Mouse (Mus musculus): ENCODE measurements at regions not wholly inside any gene's neighbourhood (a gene's known extent, or its start where the extent isn't known, plus 50 kb on each side); places are given as distances from the start of the nearest gene placed in this dataset.

- H3K9me3 ChIP-seq (replicated peaks; ENCODE audit: low read length), result no peaks in the 10 kb centered on the region
- TF ChIP-seq JUND (conservative IDR thresholded peaks at IDR 0.05; ENCODE audit: low read depth, low read length) (no peak), JUN (IDR thresholded peaks at IDR 0.05; ENCODE audit: insufficient read depth, low read depth, low read length) (no peak), CHD1 (IDR thresholded peaks at IDR 0.05; ENCODE audit: low read depth, low read length) (no peak), ZC3H11A (IDR thresholded peaks at IDR 0.05; ENCODE audit: low read depth, low read length) (no peak), EP300 (IDR thresholded peaks at IDR 0.05; ENCODE audit: low read length) (no peak), KAT2A (IDR thresholded peaks at IDR 0.05; ENCODE audit: insufficient replicate concordance, low read length) (no peak), MXI1 (IDR thresholded peaks at IDR 0.05; ENCODE audit: low read depth, low read length) (no peak), RCOR1 (conservative IDR thresholded peaks at IDR 0.05; ENCODE audit: low read depth, low read length) (no peak), UBTF (IDR thresholded peaks at IDR 0.05; ENCODE audit: low read depth, low read length) (no peak), E2F4 (IDR thresholded peaks at IDR 0.05; ENCODE audit: insufficient replicate concordance, low read depth, low read length) (no peak), POLR2A (IDR thresholded peaks at IDR 0.05; ENCODE audit: low read depth, low read length) (no peak), USF1 (IDR thresholded peaks at IDR 0.05; ENCODE audit: low read depth, low read length) (no peak), ELF1 (IDR thresholded peaks at IDR 0.05; ENCODE audit: low read depth, low read length) (no peak), HCFC1 (IDR thresholded peaks at IDR 0.05; ENCODE audit: low read depth, low read length) (no peak), TBP (conservative IDR thresholded peaks at IDR 0.05; ENCODE audit: low read depth, low read length) (no peak), MAZ (IDR thresholded peaks at IDR 0.05; ENCODE audit: low read depth, low read length) (no peak), ZKSCAN1 (IDR thresholded peaks at IDR 0.05; ENCODE audit: borderline replicate concordance, low read depth, low read length) (no peak), CTCF (conservative IDR thresholded peaks at IDR 0.05 in 1 of 2, IDR thresholded peaks at IDR 0.05 in 1 of 2; ENCODE audit: low read depth in 2 of 2, low read length in 2 of 2) (no peak), ETS1 (conservative IDR thresholded peaks at IDR 0.05; ENCODE audit: low read depth, low read length) (no peak), CHD2 (IDR thresholded peaks at IDR 0.05; ENCODE audit: low read length) (no peak)
- no peaks in the 10 kb centered on the region for H3K27me3 ChIP-seq (replicated peaks)
- H3K79me2 ChIP-seq (replicated peaks; ENCODE audit: control insufficient read depth, extremely low read depth, insufficient read depth, poor library complexity, severe bottlenecking), result no peaks in the 10 kb centered on the region
- in situ Hi-C loops (cut with MboI; ENCODE audit: low pct_ligation_motif_present, low pct_unique_long_range_greater_than_20kb, low sequenced_read_pairs) (no loop called here), dilution Hi-C loops (cut with MboI; ENCODE audit: extremely low pct_ligation_motif_present, extremely low pct_unique_long_range_greater_than_20kb, low sequenced_read_pairs) (no loop called here)
- H3K4me3 ChIP-seq (replicated peaks in 1 of 3; ENCODE audit: low read depth in 2 of 3, low read length in 2 of 3, poor library complexity in 1 of 3), result no peak overlapping the region
- no peak overlapping the region for H3K27ac ChIP-seq (ENCODE audit: insufficient read depth, low read depth)
- H3K9ac ChIP-seq (ENCODE audit: insufficient read depth, low read depth), result no peak overlapping the region
- no peak overlapping the region for H3K4me2 ChIP-seq (ENCODE audit: insufficient read depth, low read depth, poor library complexity, severe bottlenecking)
- H3K4me1 ChIP-seq (ENCODE audit: control insufficient read depth in 1 of 2, insufficient read depth in 2 of 2), result no peaks in the 10 kb centered on the region
- DNase-seq (ENCODE audit: extremely low read depth), result no peak
- H3K36me3 ChIP-seq (replicated peaks in 1 of 2; ENCODE audit: control insufficient read depth in 1 of 2, insufficient read depth in 1 of 2, low read length in 1 of 2), result no peaks in the 10 kb centered on the region
Observed at GRCm38 (mm10) chr10:112837400-112838035, 91.3 kb downstream of the Atxn7l3b start.

GRCm38 (mm10) chr10:112835970-112836369, 92.8 kb downstream of the Atxn7l3b start:
- DNase-seq (ENCODE audit: extremely low read depth), result no peak
- no peak overlapping the region for H3K4me3 ChIP-seq (replicated peaks in 1 of 3; ENCODE audit: low read depth in 2 of 3, low read length in 2 of 3, poor library complexity in 1 of 3)
- in situ Hi-C loops (cut with MboI; ENCODE audit: low pct_ligation_motif_present, low pct_unique_long_range_greater_than_20kb, low sequenced_read_pairs) (no loop called here), dilution Hi-C loops (cut with MboI; ENCODE audit: extremely low pct_ligation_motif_present, extremely low pct_unique_long_range_greater_than_20kb, low sequenced_read_pairs) (no loop called here)
- no peaks in the 10 kb centered on the region for H3K79me2 ChIP-seq (replicated peaks; ENCODE audit: control insufficient read depth, extremely low read depth, insufficient read depth, poor library complexity, severe bottlenecking)
- no peak overlapping the region for H3K9ac ChIP-seq (ENCODE audit: insufficient read depth, low read depth)
- no peaks in the 10 kb centered on the region for H3K27me3 ChIP-seq (replicated peaks)
- TF ChIP-seq POLR2AphosphoS2 (IDR thresholded peaks at IDR 0.05; ENCODE audit: low read depth, low read length) (no peak), SIN3A (IDR thresholded peaks at IDR 0.05; ENCODE audit: low read length) (no peak), KAT2A (IDR thresholded peaks at IDR 0.05; ENCODE audit: insufficient replicate concordance, low read length) (no peak)
- no peaks in the 10 kb centered on the region for H3K4me1 ChIP-seq (ENCODE audit: control insufficient read depth in 1 of 2, insufficient read depth in 2 of 2)
- no peaks in the 10 kb centered on the region for H3K9me3 ChIP-seq (replicated peaks; ENCODE audit: low read length)
- H3K36me3 ChIP-seq (replicated peaks in 1 of 2; ENCODE audit: control insufficient read depth in 1 of 2, insufficient read depth in 1 of 2, low read length in 1 of 2), result no peaks in the 10 kb centered on the region
- H3K4me2 ChIP-seq (ENCODE audit: insufficient read depth, low read depth, poor library complexity, severe bottlenecking), result no peak overlapping the region
- no peak overlapping the region for H3K27ac ChIP-seq (ENCODE audit: insufficient read depth, low read depth)
